Mouse (Mus musculus) C2C12 (cell line): ENCODE measurements around the gene Krt18. TPM values are rescaled to one million over a fixed set of nuclear protein-coding genes. Genes with fewer than 3 reads are reported as not detected.
A peak's percentile ranks its signal among the peaks of the same experiment; 100 is the strongest.

Source experiments
- H3K27me3 ChIP-seq: one replicate; pipeline ENCODE4 v1.6.1; 2011; ENCODE audit not compliant: control insufficient read depth, insufficient read depth, insufficient read length
- H3K36me3 ChIP-seq: one replicate; pipeline ENCODE4 v1.6.1; 2011; ENCODE audit not compliant: control insufficient read depth, insufficient read depth
- H3K4me3 ChIP-seq: one replicate; pipeline ENCODE4 v1.5.1; 2011; ENCODE audit warnings: mild to moderate bottlenecking, control low read depth; ENCODE audit not compliant: poor library complexity, insufficient read depth, severe bottlenecking
- H3K79me2 ChIP-seq: one replicate; pipeline ENCODE4 v1.6.1; 2011; ENCODE audit not compliant: control insufficient read depth, insufficient read depth
- H3K79me3 ChIP-seq: one replicate; pipeline ENCODE4 v1.6.1; 2011; ENCODE audit warnings: low read depth, control low read depth
- H3ac ChIP-seq: one replicate; pipeline ENCODE3; 2011; ENCODE audit warnings: low read depth; ENCODE audit not compliant: control insufficient read depth, insufficient read length
- CEBPB ChIP-seq: IDR thresholded peaks from one replicate; pipeline ENCODE4 v1.6.1; 2011; ENCODE audit warnings: low read depth, mild to moderate bottlenecking, control low read depth, moderate library complexity
- CTCF ChIP-seq: IDR thresholded peaks from one replicate; pipeline ENCODE4 v1.5.1; 2011; ENCODE audit not compliant: control insufficient read depth, insufficient read depth, insufficient read length
- FOSL1 ChIP-seq: IDR thresholded peaks from one replicate; pipeline ENCODE4 v1.8.0; 2011; ENCODE audit warnings: mild to moderate bottlenecking, low read length; ENCODE audit not compliant: poor library complexity, insufficient read depth, severe bottlenecking
- MAX ChIP-seq: IDR thresholded peaks from one replicate; pipeline ENCODE4 v1.6.1; 2011; ENCODE audit warnings: mild to moderate bottlenecking, control low read depth
- MYOD1 ChIP-seq: IDR thresholded peaks from one replicate; pipeline ENCODE4 v1.6.1; 2011; ENCODE audit warnings: low read depth; ENCODE audit not compliant: control insufficient read depth, insufficient read length
- MYOG ChIP-seq: IDR thresholded peaks from one replicate; pipeline ENCODE4 v1.6.1; 2011; ENCODE audit not compliant: control insufficient read depth, insufficient read length; ENCODE audit errors: extremely low read depth
- USF1 ChIP-seq: IDR thresholded peaks from one replicate; pipeline ENCODE4 v1.6.1; 2011; ENCODE audit warnings: low read depth, mild to moderate bottlenecking, control low read depth, moderate library complexity
- polyA plus RNA-seq: library from polyadenylated mRNA; unstranded; fragments of >200 nt; fragmentation: generic; extraction: Trizol; gene quantifications from one replicate; pipeline ENCODE4 v1.2.1, GENCODE M21; 2012; ENCODE audit warnings: missing spikeins

The Krt18 gene
- polyA plus RNA-seq, 1 experiment: 0.04 TPM

- no peak for TF ChIP-seq FOSL1
- TF ChIP-seq MYOD1: no peak
- no peak for TF ChIP-seq CTCF
- no peak for TF ChIP-seq USF1
- TF ChIP-seq MAX: no peak
- no peak for TF ChIP-seq CEBPB
- TF ChIP-seq MYOG: no peak
- H3K4me3 ChIP-seq: no peak overlapping the region
- no peaks in the 10 kb centered on the region for H3K27me3 ChIP-seq
- no peak overlapping the region for H3ac ChIP-seq
- H3K79me3 ChIP-seq: no peaks in the 10 kb centered on the region
- no peaks in the 10 kb centered on the region for H3K36me3 ChIP-seq
- H3K79me2 ChIP-seq: no peaks in the 10 kb centered on the region
Measured at GRCm38 (mm10) chr15:102016787-102017186, 11.2 kb upstream of the Krt18 start.

GRCm38 (mm10) chr15:102017918-102018463 is 10.0 kb upstream of the Krt18 start:
- Histone ChIP-seq H3K79me3 (no peaks in the 10 kb centered on the region), H3K4me3 (no peak overlapping the region), H3K36me3 (no peaks in the 10 kb centered on the region), H3K79me2 (no peaks in the 10 kb centered on the region), H3ac (no peak overlapping the region), H3K27me3 (no peaks in the 10 kb centered on the region)
- TF ChIP-seq MAX: peak; percentile 86
- TF ChIP-seq MYOD1: no peak

GRCm38 (mm10) chr15:102022481-102022880 is 5.5 kb upstream of the Krt18 start:
- H3K27me3 ChIP-seq: no peaks in the 10 kb centered on the region
- no peaks in the 10 kb centered on the region for H3K79me3 ChIP-seq
- no peak for TF ChIP-seq MYOG
- TF ChIP-seq CEBPB: no peak
- TF ChIP-seq USF1: no peak
- no peak for TF ChIP-seq MYOD1
- TF ChIP-seq CTCF: no peak
- TF ChIP-seq MAX: no peak
- TF ChIP-seq FOSL1: no peak
- no peaks in the 10 kb centered on the region for H3K79me2 ChIP-seq
- no peak overlapping the region for H3K4me3 ChIP-seq
- no peaks in the 10 kb centered on the region for H3K36me3 ChIP-seq
- H3ac ChIP-seq: no peak overlapping the region

GRCm38 (mm10) chr15:102023888-102024287 is 4.1 kb upstream of the Krt18 start:
- no peak overlapping the region for H3K4me3 ChIP-seq
- no peak for TF ChIP-seq CEBPB
- no peak for TF ChIP-seq FOSL1
- no peak for TF ChIP-seq USF1
- TF ChIP-seq MYOG: no peak
- no peaks in the 10 kb centered on the region for H3K79me2 ChIP-seq
- H3ac ChIP-seq: no peak overlapping the region
- H3K79me3 ChIP-seq: no peaks in the 10 kb centered on the region
- H3K27me3 ChIP-seq: no peaks in the 10 kb centered on the region
- no peaks in the 10 kb centered on the region for H3K36me3 ChIP-seq

GRCm38 (mm10) chr15:102025136-102025872 is 2.7 kb upstream of the Krt18 start:
- Histone ChIP-seq H3K36me3 (no peaks in the 10 kb centered on the region), H3K27me3 (no peaks in the 10 kb centered on the region), H3K79me2 (no peaks in the 10 kb centered on the region), H3ac (no peak overlapping the region), H3K79me3 (no peaks in the 10 kb centered on the region), H3K4me3 (no peak overlapping the region)
- no peak for TF ChIP-seq MYOD1
- no peak for TF ChIP-seq FOSL1
- no peak for TF ChIP-seq CEBPB
- TF ChIP-seq MAX: no peak

GRCm38 (mm10) chr15:102026430-102026829 is 1.6 kb upstream of the Krt18 start:
- H3K79me2 ChIP-seq: no peaks in the 10 kb centered on the region
- H3K79me3 ChIP-seq: no peaks in the 10 kb centered on the region
- no peak overlapping the region for H3K4me3 ChIP-seq
- no peaks in the 10 kb centered on the region for H3K36me3 ChIP-seq
- H3K27me3 ChIP-seq: no peaks in the 10 kb centered on the region
- H3ac ChIP-seq: no peak overlapping the region
- TF ChIP-seq FOSL1 (no peak), MYOD1 (no peak), CEBPB (no peak), CTCF (no peak), MAX (no peak), USF1 (no peak), MYOG (no peak)
